Mouse (Mus musculus) cortical plate, adult 2 months (tissue): ENCODE results near the gene Pxk.

Source experiments
- CTCF ChIP-seq: fragments of 200-500 bp; IDR thresholded peaks from 2 replicates; pipeline ENCODE4 v1.5.1; 2011; ENCODE audit warnings: mild to moderate bottlenecking, control low read depth, low read length; ENCODE audit not compliant: insufficient read depth; ENCODE audit errors: extremely low read depth
- POLR2A ChIP-seq: fragments of 200-500 bp; IDR thresholded peaks from 2 replicates; pipeline ENCODE4 v1.6.1; 2011; ENCODE audit warnings: mild to moderate bottlenecking, low read length, control low read depth; ENCODE audit not compliant: insufficient read depth; ENCODE audit errors: extremely low read depth

- TF ChIP-seq CTCF (no peak), POLR2A (no peak)
Observed at GRCm38 (mm10) chr14:8176251-8176650, 78.2 kb downstream of the Pxk start.
